Mouse (Mus musculus): ENCODE results near the gene Stk10.

Gene Stk10

DNA sequence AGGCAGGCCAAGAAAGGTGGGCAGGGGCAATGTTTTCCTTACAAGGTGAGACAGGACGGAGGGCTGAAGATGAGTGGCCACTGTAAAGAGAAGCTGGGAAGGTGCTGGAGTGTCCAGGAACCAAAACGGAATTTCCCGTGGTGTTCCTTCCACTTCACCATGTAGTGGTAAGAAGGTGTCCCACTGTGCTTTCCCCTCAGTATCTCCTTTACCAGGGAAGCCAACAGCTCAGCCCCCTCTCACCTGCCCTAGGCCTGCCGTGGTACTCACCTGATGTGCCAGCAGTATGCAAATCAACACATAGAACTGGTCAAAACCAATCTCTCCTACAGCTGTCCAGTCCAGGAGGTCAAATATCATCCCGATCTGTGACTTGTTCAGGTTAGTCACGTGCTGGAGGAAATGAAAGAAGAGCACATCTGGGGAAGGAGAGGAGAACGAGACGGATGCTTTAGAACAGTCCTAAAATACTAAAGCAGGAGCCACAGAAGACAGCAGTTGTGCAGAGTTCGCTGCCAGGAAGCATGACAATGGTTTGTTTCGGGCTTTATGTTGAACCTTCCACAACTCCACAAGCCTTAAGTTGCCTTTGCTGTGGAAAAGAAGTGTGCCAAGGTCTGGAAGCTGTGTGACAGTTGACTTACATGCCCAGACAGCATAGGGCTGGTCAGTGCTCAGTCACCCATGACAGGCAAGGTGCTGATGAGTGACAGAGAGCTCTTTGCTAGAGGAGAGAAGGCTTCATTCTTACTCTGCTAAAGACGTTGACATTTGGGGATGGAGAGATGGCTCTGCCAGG lies 8.8 kb upstream of the Stk10 start:
- no peak for DNase-seq (ENCODE audit: low read depth, low spot score)

GRCm38 (mm10) chr11:32527006-32527405 lies 6.1 kb upstream of the Stk10 start:
- no peak for DNase-seq (ENCODE audit: low read depth, low spot score)

- DNase-seq (ENCODE audit: low read depth, low spot score), result no peak
Observed at GRCm38 (mm10) chr11:32530151-32530550, 3.0 kb upstream of the Stk10 start.

DNA sequence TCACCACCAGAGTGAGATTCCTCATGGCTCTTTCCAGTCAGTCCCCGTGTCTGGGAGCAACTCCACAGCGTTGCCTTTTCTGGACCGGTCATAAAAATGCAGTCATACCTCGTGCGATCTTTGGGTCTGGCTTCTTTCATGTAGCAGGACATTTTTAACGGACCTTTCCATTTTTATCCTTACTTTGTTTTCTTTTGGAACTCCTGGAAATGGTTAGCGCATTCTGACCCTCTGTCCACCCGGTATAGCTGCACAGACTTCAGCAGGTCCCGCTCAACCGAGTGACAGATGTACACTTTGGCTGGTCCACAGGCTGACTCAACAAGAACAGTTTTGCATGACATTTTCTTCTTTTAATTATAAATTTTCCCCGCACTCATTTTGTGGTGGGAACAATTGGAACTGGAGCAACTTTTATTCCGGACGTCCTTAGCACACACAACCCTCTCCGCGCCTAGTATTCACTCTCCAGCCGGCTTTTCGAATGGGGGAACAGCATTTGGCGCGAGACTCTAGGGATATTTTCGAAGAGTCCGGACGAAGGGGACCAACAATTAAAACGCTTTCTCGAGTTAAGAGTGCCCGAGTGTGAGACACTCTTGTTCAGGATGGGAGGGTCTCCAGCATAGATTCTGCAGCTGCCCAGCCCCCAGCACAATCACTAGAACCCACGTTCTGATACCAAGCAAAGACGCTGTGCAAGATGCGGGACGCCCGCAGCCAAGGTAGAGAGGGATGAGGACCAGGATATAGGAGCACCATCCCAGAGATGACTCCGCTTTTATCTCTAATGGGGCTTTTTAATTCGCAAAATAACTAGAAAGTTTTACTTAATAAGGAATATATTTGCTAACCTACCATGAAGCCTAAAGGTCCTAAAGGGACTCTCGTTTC lies 987 bp upstream of the Stk10 start, which contains the start of gene Efcab9:
Efcab9 (minus strand) TSS at position 211 of the 894 bp plus-strand sequence.
- peak; percentile 15 for DNase-seq (ENCODE audit: low read depth, low spot score)

GRCm38 (mm10) chr11:32533482-32534261 lies 567 bp downstream of the Stk10 start:
- peak; percentile 81 for DNase-seq (ENCODE audit: low read depth, low spot score)

DNA sequence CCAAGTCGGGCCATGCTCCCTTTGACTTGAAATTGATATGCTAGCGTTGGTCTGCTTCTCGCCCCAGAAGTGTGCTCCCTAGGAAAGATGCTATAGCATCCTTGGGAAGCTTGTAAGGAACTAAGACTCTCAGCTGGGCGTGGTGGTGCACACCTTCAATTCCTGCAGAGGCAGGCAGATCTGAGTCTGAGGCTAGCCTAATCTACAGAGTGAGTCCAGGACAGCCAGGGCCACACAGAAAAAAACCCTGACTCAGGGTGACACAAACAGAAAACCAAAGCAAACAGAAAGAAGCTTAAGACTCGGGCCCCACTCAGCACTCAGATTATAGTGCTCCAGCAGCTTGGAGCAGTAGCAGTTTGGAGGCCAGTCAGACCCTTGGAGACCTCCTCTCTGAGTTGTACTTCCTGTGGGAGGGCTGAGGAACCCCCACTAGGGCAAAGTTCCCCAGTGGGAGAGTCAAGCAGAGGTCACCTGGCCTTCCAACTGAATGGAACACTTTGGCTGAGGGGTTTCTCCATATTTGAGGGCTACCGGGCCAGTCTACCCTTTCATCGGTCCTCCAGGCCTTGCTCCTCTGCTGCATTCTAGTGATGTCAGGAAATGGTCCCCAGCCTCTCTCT lies 1.5 kb downstream of the Stk10 start:
- DNase-seq (ENCODE audit: low read depth, low spot score), result no peak

- no peak for DNase-seq (ENCODE audit: low read depth, low spot score)
Observed at GRCm38 (mm10) chr11:32535646-32536045, 2.5 kb downstream of the Stk10 start.

DNA sequence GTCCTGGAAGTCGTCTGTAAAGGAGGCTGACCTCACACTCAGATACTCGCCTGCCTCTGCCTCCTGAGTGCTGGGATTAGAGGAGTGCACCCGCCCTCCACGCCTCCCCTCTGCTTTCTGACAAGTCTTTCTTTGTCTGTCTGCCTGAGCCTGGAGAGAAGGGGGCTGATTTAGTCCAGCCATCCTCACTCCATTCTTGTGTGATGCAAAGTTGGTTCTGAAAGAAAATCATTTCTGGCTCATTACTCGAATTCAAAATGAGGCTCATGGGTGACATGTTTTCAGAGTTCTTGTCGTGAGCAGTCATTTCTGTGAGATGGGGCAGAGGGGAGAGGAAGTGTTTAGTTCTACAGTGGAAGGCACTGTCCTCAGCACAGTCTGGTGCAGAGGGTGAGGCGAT lies 3.8 kb downstream of the Stk10 start:
- DNase-seq (ENCODE audit: low read depth, low spot score), result peak; percentile 79

DNA sequence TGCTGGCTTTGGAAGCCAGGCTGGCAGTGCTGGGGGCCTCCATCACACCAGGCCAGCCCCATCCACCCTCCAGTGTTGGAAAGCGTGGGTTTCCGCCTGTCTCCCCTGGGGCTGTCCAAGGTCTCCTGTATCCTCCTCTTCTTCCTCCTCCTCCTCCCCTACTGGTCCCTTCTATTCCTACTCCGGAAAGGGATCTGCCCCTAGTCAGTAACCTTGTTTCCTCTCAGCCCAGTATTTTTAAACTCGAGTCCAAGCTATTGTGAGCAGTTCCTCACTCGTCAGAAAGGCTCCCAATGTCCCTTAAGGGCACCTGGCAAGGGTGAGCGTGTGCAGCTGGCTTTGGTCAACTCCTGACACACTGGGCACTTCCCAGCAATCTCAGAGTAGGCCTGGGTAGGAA lies 5.3 kb downstream of the Stk10 start:
- DNase-seq (ENCODE audit: low read depth, low spot score), result no peak

DNA sequence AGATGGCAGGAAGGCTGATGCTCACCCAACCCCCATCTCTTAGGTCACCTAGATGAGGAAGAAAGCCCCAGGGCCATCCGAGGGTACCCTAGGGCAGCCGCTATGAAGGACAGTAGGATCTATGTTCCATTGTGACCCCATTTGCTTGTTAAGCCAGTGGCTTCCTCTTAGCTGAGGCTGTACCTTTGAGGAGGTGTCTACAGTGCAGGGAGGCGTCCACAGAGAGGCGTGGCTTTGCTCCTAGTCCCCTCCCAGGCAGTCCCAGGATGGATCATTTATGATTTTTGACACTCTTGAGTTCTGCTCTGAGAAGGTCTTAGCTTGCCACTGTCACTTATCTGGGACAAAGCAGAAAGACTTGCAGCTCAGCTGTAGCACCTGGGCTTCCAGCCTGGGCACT lies 5.7 kb downstream of the Stk10 start:
- no peak for DNase-seq (ENCODE audit: low read depth, low spot score)

GRCm38 (mm10) chr11:32539717-32540116 lies 6.6 kb downstream of the Stk10 start:
- DNase-seq (ENCODE audit: low read depth, low spot score), result no peak

DNA sequence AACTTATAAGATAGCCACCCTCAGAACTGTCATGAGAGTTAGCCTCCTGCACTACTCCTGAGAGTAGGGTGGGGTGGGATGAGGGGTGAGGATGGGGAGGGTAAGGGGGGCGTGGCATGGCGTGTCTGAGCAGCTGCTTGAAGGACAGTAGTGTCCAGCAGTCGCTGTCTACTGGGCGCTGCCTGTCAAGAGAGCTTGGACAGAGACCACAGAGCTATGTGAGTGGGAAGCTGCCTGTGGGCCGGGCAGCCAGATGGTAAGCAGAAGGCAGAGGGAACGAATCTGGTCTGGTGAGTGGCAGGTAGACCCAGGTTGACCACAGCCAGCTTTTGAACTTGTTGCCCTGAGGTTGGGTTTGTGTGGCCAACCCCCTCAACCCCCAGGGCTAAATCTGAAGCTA lies 7.4 kb downstream of the Stk10 start:
- DNase-seq (ENCODE audit: low read depth, low spot score), result no peak

GRCm38 (mm10) chr11:32542181-32542580 lies 9.1 kb downstream of the Stk10 start:
- DNase-seq (ENCODE audit: low read depth, low spot score), result no peak

DNA sequence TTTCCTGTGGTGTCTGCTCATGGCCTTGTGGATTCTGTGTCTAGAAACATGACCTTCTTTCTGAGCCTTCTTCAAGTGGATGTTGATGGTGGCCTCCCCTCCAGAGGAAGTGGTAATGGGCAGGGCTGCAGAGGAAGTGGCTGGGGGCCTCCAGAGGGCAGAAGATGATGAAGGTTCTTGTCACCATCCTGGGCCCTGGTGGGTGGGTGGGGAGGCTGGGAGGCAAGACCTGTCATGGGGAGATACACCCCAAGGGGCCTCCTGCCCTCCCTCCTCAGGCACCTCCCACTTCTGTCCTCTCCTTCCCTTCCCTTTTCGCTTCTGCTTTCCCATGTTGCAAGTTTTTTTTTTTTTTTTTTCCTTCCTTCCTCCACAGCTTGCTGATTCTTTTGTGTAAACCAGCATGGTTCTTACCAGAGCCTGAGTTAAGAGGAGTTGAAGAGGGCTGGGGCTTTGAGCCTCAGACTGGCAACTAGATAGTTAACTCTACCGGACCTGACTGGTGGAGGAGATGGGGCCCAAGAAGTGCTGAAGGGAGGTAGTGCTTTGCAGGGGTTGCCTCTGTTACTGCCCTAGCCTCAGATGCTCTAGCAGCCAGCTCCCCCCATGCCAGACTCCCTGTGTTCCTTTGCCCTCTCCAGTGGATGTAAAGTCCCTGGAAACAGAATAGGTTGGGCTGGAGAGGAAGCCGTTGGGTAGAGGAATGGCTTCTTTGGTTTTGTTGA lies 9.7 kb downstream of the Stk10 start:
- DNase-seq (ENCODE audit: low read depth, low spot score), result no peak

DNA sequence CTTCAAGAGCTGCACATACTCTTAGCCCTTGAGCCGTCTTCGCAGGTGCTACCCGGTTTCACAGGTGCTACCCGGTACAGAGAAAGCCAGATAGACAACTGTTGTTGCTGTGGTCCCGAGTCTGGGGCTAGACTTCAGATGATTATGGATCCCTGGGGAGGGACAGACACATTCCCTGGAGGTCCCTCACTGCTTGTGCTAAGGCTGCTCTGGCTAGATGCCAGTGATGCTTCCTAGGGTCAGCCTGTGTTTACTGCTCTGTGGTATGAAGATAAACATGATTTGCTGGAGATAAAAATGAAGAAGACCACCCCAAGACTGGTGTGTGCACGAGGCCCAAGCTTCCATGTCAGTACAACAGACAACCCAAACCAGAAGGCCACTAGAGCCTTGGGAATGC lies 10.9 kb downstream of the Stk10 start:
- DNase-seq (ENCODE audit: low read depth, low spot score), result no peak

- no peak for DNase-seq (ENCODE audit: low read depth, low spot score)
Observed at GRCm38 (mm10) chr11:32544497-32544896, 11.4 kb downstream of the Stk10 start.

GRCm38 (mm10) chr11:32545605-32546004 lies 12.5 kb downstream of the Stk10 start:
- DNase-seq (ENCODE audit: low read depth, low spot score), result no peak

DNA sequence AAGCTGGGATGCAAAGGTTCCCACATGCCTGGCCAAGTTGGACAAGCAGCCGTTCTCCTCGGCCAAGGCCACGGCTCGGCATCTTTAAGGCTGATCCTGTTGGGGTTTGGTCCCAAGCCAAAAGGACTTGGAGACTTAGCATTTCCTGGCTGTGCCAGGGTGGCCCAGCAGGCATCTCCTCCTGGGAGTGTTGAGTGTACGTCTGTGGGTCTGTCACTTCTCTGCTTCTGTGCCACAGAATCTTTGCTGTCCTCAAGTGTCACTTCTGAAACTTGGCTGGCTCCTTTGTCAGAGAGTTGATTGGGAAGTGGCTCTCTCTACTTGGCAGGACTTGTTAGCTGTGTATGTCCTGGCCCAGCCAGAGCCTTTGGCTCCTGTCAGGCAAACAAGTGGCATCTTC lies 13.4 kb downstream of the Stk10 start:
- no peak for DNase-seq (ENCODE audit: low read depth, low spot score)

- DNase-seq (ENCODE audit: low read depth, low spot score), result no peak
Observed at GRCm38 (mm10) chr11:32547391-32547947, 14.4 kb downstream of the Stk10 start.

DNA sequence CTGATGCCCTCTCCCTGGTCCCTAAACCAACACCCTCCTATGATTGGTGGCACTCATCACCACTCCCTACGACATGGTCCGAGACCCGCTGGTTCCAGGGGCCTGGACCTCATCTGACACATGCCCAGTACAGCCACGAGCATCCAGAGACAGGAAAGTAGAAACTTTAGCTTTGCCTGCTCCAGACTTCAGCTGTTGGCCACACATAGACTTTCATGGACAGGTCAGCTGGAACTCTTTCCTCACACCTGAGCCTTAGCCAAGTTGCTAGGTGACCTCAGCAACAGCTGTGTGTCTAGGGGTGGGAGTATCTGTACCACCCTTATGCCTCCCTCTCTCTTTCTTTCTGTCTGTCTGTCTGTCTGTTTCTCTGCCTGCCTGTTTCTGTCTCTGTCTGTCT lies 15.1 kb downstream of the Stk10 start:
- DNase-seq (ENCODE audit: low read depth, low spot score), result no peak

Data from R1 (cell line).